Mouse (Mus musculus) T-helper 1 cell (primary cell): ENCODE data around the gene Mrgprb4.

ENCODE experiments used
- in situ Hi-C: fragments of 300-600 bp; cut with MboI, MseI; formaldehyde crosslinking; loops from one replicate; pipeline ENCODE4 v1.15.1; 2025; ENCODE audit warnings: high pct_unique_total_duplicates

Mrgprb4 gene

GRCm38 (mm10) chr7:48199188-48199587 is at the start of gene Mrgprb4:
Mrgprb4 (minus strand) TSS chr7:48199288.
- in situ Hi-C loops = no loop called here

- in situ Hi-C loops = no loop called here
Observed at GRCm38 (mm10) chr7:48226114-48226513, 27.0 kb upstream of the Mrgprb4 start.

- in situ Hi-C loops = no loop called here
Observed at GRCm38 (mm10) chr7:48225065-48225464, 26.0 kb upstream of the Mrgprb4 start.

- in situ Hi-C loops = no loop called here
Observed at GRCm38 (mm10) chr7:48168919-48169318, 30.2 kb downstream of the Mrgprb4 start, which contains the start of gene Mrgprb5. Mrgprb5 (minus strand) TSS chr7:48169019.

GRCm38 (mm10) chr7:48167471-48167870 is 31.6 kb downstream of the Mrgprb4 start:
- in situ Hi-C loops = no loop called here
